Mouse (Mus musculus): ENCODE measurements at regions not wholly inside any gene's neighbourhood (a gene's known extent, or its start where the extent isn't known, plus 50 kb on each side); places are given as distances from the start of the nearest gene placed in this dataset.

- DNase-seq: no peak
Measured at GRCm38 (mm10) chr19:36681056-36681455, 55.4 kb downstream of the Ppp1r3c start.

- DNase-seq: no peak
Measured at GRCm38 (mm10) chr19:36680322-36680721, 56.1 kb downstream of the Ppp1r3c start.

GRCm38 (mm10) chr19:36679028-36679820 is 57.2 kb downstream of the Ppp1r3c start:
- DNase-seq: peak; percentile 44

- DNase-seq: no peak
Measured at GRCm38 (mm10) chr19:36678382-36679027, 57.9 kb downstream of the Ppp1r3c start.

- DNase-seq: peak; percentile 23
Measured at GRCm38 (mm10) chr19:36677101-36678081, 59.1 kb downstream of the Ppp1r3c start.

GRCm38 (mm10) chr19:36674946-36675345 is 61.5 kb downstream of the Ppp1r3c start:
- no peak for DNase-seq

GRCm38 (mm10) chr19:36670813-36671212 is 65.6 kb downstream of the Ppp1r3c start:
- DNase-seq: no peak

Measured in cerebellum, adult 9-11 months (tissue).